Mouse (Mus musculus): ENCODE data around the gene Cpt1b.

GRCm38 (mm10) chr15:89431806-89432205, 6.1 kb upstream of the Cpt1b start:
- TF ChIP-seq CTCF (IDR thresholded peaks at IDR 0.05; ENCODE audit: insufficient read depth, low read length) = no peak
- no peak for TF ChIP-seq POLR2A (IDR thresholded peaks at IDR 0.05; ENCODE audit: borderline replicate concordance, extremely low read depth, low read depth, low read length)
